Mouse (Mus musculus) ES-E14 (cell line): ENCODE data around the gene Iqcd.

Source experiments
- HCFC1 ChIP-seq: IDR thresholded peaks from 2 replicates; pipeline ENCODE4 v1.6.1; 2012; ENCODE audit warnings: low read length, inconsistent platforms, borderline replicate concordance; ENCODE audit not compliant: insufficient read depth
- MAFK ChIP-seq: IDR thresholded peaks from 2 replicates; pipeline ENCODE4 v1.6.1; 2014; ENCODE audit warnings: mild to moderate bottlenecking, low read depth, low read length, inconsistent platforms; ENCODE audit not compliant: insufficient read depth
- ZC3H11A ChIP-seq: IDR thresholded peaks from 2 replicates; pipeline ENCODE4 v1.6.1; 2012; ENCODE audit warnings: low read depth, mild to moderate bottlenecking, inconsistent platforms, low read length, borderline replicate concordance

DNA sequence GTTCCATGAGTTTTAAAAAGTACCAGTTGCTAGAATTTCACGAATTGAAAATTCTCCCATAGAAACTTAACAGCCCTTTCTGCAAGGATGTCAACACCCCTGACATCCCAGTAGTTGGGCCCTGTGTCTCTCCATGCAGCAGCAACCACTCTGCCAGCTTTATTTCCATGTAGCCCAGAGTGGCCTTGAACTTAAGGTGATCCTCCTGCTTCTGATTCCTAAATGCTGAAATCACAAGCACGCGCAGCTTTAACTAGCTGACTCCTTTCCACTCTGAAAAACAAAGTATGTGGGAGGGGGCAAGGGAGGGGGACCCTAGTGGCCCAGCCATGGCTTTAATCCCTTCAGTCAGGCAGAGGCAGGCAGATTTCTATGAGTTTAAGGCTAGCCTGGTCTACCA is 18.5 kb downstream of the Iqcd start:
- TF ChIP-seq MAFK (no peak), HCFC1 (no peak), ZC3H11A (no peak)
